Mouse (Mus musculus): Measurements from ENCODE around the gene Sema4d. TPM values are rescaled to one million over a fixed set of nuclear protein-coding genes. Genes with fewer than 3 reads are reported as not detected.

Gene Sema4d
- polyA plus RNA-seq, 1 experiment from 2014 or later = 14.7 TPM

DNA sequence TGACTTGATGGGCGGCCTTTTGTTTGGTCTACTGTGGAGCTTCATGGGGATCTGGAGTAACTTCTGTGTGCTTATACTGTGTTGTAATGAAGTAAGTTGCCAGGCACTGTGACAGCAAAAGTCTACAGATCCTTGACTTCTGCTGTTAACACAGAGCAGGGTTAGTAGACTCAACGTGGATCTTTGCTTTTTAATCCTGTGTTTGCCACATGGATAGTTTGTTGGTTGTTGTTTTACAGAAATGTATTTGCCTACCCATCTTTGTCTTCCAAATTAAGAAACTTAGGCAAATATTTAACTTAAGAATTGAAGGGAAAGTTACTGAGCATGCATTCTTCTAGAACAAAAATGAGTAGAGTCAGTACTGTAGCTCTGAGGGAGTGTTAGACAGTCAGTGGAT lies 130.0 kb downstream of the Sema4d start:
- no peak overlapping the region for H3K4me2 ChIP-seq
- H3K4me1 ChIP-seq (replicated peaks) = no peaks in the 10 kb centered on the region
- no peak overlapping the region for H3K27ac ChIP-seq
- no peaks in the 10 kb centered on the region for H3K27me3 ChIP-seq
- peaks cover 91% of the 10 kb centered on the region for H3K36me3 ChIP-seq
- no peak overlapping the region for H3K9ac ChIP-seq
- no peak for ATAC-seq (replicated peaks; ENCODE audit: insufficient number of reproducible peaks, insufficient read depth, low FRiP score, low read depth)
- H3K9me3 ChIP-seq (replicated peaks) = no peaks in the 10 kb centered on the region
- WGBS = 92% methylated on average over 2 of the region's 2 CpGs
- no peak overlapping the region for H3K4me3 ChIP-seq

DNA sequence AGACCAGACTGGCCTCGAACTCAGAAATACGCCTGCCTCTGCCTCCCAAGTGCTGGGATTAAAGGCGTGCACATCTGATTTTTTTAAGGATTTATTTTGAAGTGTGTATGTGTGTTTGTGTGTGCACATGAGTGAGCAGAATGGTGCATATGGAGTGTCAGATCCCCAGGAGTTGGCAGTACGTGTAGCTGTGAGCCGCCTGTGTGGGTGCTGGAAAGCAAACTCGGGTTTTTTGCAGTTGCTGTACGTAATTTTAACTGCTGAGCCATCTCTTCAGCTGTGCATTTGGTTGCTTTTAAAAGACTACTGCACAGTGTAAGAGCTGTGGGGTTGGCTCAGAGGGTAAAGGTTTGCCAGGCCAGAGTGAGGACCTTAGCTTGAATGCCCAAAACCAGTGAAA lies 134.0 kb downstream of the Sema4d start:
- no peak overlapping the region for H3K4me3 ChIP-seq
- 95% methylated on average over 7 of the region's 7 CpGs for WGBS
- H3K27me3 ChIP-seq = no peaks in the 10 kb centered on the region
- no peak overlapping the region for H3K9ac ChIP-seq
- no peaks in the 10 kb centered on the region for H3K4me1 ChIP-seq (replicated peaks)
- no peak overlapping the region for H3K4me2 ChIP-seq
- ATAC-seq (replicated peaks; ENCODE audit: insufficient number of reproducible peaks, insufficient read depth, low FRiP score, low read depth) = no peak
- no peak overlapping the region for H3K27ac ChIP-seq
- no peaks in the 10 kb centered on the region for H3K9me3 ChIP-seq (replicated peaks)
- H3K36me3 ChIP-seq = peaks cover 93% of the 10 kb centered on the region

- ATAC-seq (replicated peaks; ENCODE audit: insufficient number of reproducible peaks, insufficient read depth, low FRiP score, low read depth) = no peak
- 81% methylated on average over 3 of the region's 3 CpGs for WGBS
Observed at GRCm38 (mm10) chr13:51658094-51658493, 135.5 kb downstream of the Sema4d start.

GRCm38 (mm10) chr13:51656516-51657235 lies 136.9 kb downstream of the Sema4d start:
- Histone ChIP-seq H3K27me3 (no peaks in the 10 kb centered on the region), H3K27ac (no peak overlapping the region), H3K9me3 (replicated peaks) (no peaks in the 10 kb centered on the region), H3K36me3 (peaks cover 84% of the 10 kb centered on the region), H3K4me1 (replicated peaks) (peaks cover 11% of the 10 kb centered on the region), H3K4me3 (no peak overlapping the region), H3K4me2 (no peak overlapping the region), H3K9ac (no peak overlapping the region)
- WGBS = 93% methylated on average over 13 of the region's 13 CpGs
- no peak for ATAC-seq (replicated peaks; ENCODE audit: insufficient number of reproducible peaks, insufficient read depth, low FRiP score, low read depth)

More at GRCm38 (mm10) chr13:51658094-51658493, 135.5 kb downstream of the Sema4d start:
- Histone ChIP-seq H3K36me3 (peaks cover 91% of the 10 kb centered on the region), H3K9ac (no peak overlapping the region), H3K27ac (no peak overlapping the region), H3K4me2 (no peak overlapping the region), H3K9me3 (replicated peaks) (no peaks in the 10 kb centered on the region), H3K4me1 (replicated peaks) (0 out of 2 replicates have a peak, but pooled peaks cover 4% of the 10 kb centered on the region), H3K27me3 (no peaks in the 10 kb centered on the region), H3K4me3 (no peak overlapping the region)

GRCm38 (mm10) chr13:51653961-51654360 lies 139.6 kb downstream of the Sema4d start:
- Histone ChIP-seq H3K36me3 (peaks cover 60% of the 10 kb centered on the region), H3K9me3 (replicated peaks) (no peaks in the 10 kb centered on the region), H3K27me3 (no peaks in the 10 kb centered on the region), H3K9ac (no peak overlapping the region), H3K27ac (no peak overlapping the region), H3K4me1 (replicated peaks) (peaks cover 18% of the 10 kb centered on the region), H3K4me2 (no peak overlapping the region), H3K4me3 (no peak overlapping the region)
- ATAC-seq (replicated peaks; ENCODE audit: insufficient number of reproducible peaks, insufficient read depth, low FRiP score, low read depth) = no peak
- 77% methylated on average over 9 of the region's 9 CpGs for WGBS

- Histone ChIP-seq H3K9ac (no peak overlapping the region), H3K27me3 (no peaks in the 10 kb centered on the region), H3K4me3 (no peak overlapping the region), H3K36me3 (peaks cover 51% of the 10 kb centered on the region), H3K4me1 (replicated peaks) (peaks cover 26% of the 10 kb centered on the region), H3K4me2 (no peak overlapping the region), H3K27ac (no peak overlapping the region), H3K9me3 (replicated peaks) (no peaks in the 10 kb centered on the region)
- 95% methylated on average over 6 of the region's 6 CpGs for WGBS
- ATAC-seq (replicated peaks; ENCODE audit: insufficient number of reproducible peaks, insufficient read depth, low FRiP score, low read depth) = no peak
Observed at GRCm38 (mm10) chr13:51653159-51653558, 140.4 kb downstream of the Sema4d start.

DNA sequence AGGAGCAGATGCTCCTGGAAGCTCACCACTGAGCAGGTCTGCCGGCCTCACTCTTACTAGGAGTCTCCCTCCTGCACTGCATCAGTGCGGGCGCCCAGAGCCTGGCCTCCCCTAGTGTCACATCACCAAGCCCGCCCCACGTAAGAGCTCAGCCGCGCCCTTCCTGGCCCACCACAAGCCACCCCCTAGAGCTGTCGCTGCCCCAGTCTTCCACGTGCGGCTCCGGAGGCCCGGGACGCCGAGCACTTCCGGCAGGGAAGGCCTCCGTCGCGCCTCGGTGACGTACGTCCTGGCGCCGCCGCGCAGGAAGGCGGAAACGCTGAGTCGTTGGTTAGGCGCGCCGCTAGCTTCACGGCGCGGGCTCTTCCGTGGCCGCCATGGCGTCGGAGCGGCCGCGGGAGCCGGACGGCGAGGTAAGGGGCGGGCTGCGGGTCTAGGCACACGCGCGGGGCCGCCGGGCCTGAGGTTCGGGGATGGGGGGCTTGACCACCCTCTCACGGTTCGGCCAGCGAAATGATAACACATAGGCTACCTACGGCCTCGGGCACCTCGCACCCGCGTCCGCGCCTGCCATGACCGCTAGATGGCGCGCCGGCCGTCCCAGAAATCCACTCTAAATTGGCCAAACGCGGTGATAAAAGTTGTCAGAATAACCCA lies 142.0 kb downstream of the Sema4d start, which contains the start of gene Secisbp2:
Secisbp2 (plus strand) TSS at position 290 of the 657 bp plus-strand sequence.
- peak within 1 kb of the TSS; percentile 82 for H3K4me2 ChIP-seq
- peak within 1 kb of the TSS; percentile 64 for H3K4me3 ChIP-seq
- under 1% methylated on average over 69 of the region's 69 CpGs for WGBS
- peak; percentile 90 for ATAC-seq (replicated peaks; ENCODE audit: insufficient number of reproducible peaks, insufficient read depth, low FRiP score, low read depth)
- no peaks in the 10 kb centered on the region for H3K9me3 ChIP-seq (replicated peaks)
- H3K9ac ChIP-seq = peak within 1 kb of the TSS; percentile 70
- H3K27ac ChIP-seq = peak within 1 kb of the TSS; percentile 86
- no peaks in the 10 kb centered on the region for H3K27me3 ChIP-seq
- H3K4me1 ChIP-seq (replicated peaks) = peaks cover 42% of the 10 kb centered on the region
- peaks cover 37% of the 10 kb centered on the region for H3K36me3 ChIP-seq

- H3K27ac ChIP-seq = no peak overlapping the region
- H3K9me3 ChIP-seq (replicated peaks) = no peaks in the 10 kb centered on the region
- WGBS = 56% methylated on average over 1 of the region's 1 CpGs
- no peaks in the 10 kb centered on the region for H3K27me3 ChIP-seq
- H3K9ac ChIP-seq = no peak overlapping the region
- no peak overlapping the region for H3K4me2 ChIP-seq
- H3K4me3 ChIP-seq = no peak overlapping the region
- peaks cover 19% of the 10 kb centered on the region for H3K36me3 ChIP-seq
- ATAC-seq (replicated peaks; ENCODE audit: insufficient number of reproducible peaks, insufficient read depth, low FRiP score, low read depth) = no peak
- peaks cover 45% of the 10 kb centered on the region for H3K4me1 ChIP-seq (replicated peaks)
Observed at GRCm38 (mm10) chr13:51649740-51650139, 143.8 kb downstream of the Sema4d start.

DNA sequence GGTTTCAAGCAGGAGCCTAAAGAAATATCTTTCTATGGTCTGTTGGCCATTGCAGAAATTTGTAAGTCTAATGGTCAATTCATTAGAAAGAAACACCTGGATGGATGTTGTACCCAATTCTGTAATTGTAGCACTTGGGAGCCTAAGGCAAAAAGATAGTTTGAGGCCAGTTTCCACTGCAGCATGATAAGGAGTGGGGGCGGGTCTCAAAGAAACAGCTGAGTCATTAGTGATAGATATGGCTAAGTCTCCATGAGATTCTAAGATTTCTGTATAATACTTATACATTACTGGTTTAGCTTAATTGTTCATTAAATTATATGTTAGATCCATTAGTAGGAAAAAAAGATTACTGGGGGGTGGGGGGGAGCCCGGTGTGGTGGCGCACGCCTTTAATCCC lies 145.3 kb downstream of the Sema4d start:
- H3K9me3 ChIP-seq (replicated peaks) = no peaks in the 10 kb centered on the region
- peaks cover 8% of the 10 kb centered on the region for H3K36me3 ChIP-seq
- H3K4me1 ChIP-seq (replicated peaks) = peaks cover 48% of the 10 kb centered on the region
- no peaks in the 10 kb centered on the region for H3K27me3 ChIP-seq
- ATAC-seq (replicated peaks; ENCODE audit: insufficient number of reproducible peaks, insufficient read depth, low FRiP score, low read depth) = no peak
- peak overlapping the region; percentile 68; the same call in 1 of the 2 replicates for H3K4me2 ChIP-seq
- 83% methylated on average over 4 of the region's 4 CpGs for WGBS
- peak overlapping the region; percentile 42; the same call in 1 of the 2 replicates for H3K4me3 ChIP-seq
- H3K9ac ChIP-seq = no peak overlapping the region
- H3K27ac ChIP-seq = no peak overlapping the region

- no peak for ATAC-seq (replicated peaks; ENCODE audit: insufficient number of reproducible peaks, insufficient read depth, low FRiP score, low read depth)
- peak overlapping the region; percentile 68 for H3K4me2 ChIP-seq
- no peak overlapping the region for H3K27ac ChIP-seq
- H3K9ac ChIP-seq = peak overlapping the region; percentile 27
- H3K4me1 ChIP-seq (replicated peaks) = peaks cover 45% of the 10 kb centered on the region
- peaks cover 4% of the 10 kb centered on the region for H3K36me3 ChIP-seq
- H3K27me3 ChIP-seq = no peaks in the 10 kb centered on the region
- H3K4me3 ChIP-seq = peak overlapping the region; percentile 42
- WGBS = 84% methylated on average over 3 of the region's 3 CpGs
- H3K9me3 ChIP-seq (replicated peaks) = no peaks in the 10 kb centered on the region
Observed at GRCm38 (mm10) chr13:51647770-51648169, 145.8 kb downstream of the Sema4d start.

DNA sequence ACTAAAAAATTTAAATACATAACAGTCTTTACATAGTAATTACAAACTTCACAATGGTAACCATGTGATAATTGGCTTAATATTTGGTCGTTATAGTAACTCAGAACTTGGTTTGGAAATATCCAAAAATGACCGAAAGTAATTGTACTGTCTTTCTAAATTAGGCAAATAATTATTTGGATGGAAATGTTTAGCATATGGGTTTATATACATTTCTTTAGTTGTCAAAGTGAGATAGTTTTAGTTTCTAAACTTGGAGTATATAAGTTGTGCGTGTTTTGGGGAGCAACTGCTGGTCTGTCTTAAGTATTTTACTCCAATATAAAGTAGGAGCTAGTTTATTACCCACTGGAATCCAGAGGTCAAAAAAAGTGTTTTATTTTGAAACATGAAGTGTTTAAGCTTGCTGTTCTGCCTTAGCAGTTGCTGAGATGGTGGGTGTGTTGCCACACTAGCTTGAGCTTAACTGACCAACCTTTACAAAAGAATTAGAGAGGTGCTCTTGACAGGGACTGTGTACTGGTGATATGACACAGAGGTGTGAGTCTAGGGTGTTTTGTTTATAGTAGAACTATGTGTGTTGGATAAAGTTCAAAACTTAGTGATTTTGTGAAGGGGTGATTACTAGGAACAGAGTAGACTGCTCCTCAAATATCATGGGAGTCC lies 147.1 kb downstream of the Sema4d start:
- no peak overlapping the region for H3K27ac ChIP-seq

More for the DNA sequence above, 147.1 kb downstream of the Sema4d start:
- no peak for ATAC-seq (replicated peaks; ENCODE audit: insufficient number of reproducible peaks, insufficient read depth, low FRiP score, low read depth)
- H3K4me2 ChIP-seq = peak overlapping the region; percentile 68
- H3K9ac ChIP-seq = peak overlapping the region; percentile 81
- WGBS = 15% methylated on average over 3 of the region's 3 CpGs
- peaks cover 39% of the 10 kb centered on the region for H3K4me1 ChIP-seq (replicated peaks)
- no peaks in the 10 kb centered on the region for H3K36me3 ChIP-seq
- peak overlapping the region; percentile 87 for H3K4me3 ChIP-seq
- no peaks in the 10 kb centered on the region for H3K27me3 ChIP-seq
- H3K9me3 ChIP-seq (replicated peaks) = no peaks in the 10 kb centered on the region
